Mouse (Mus musculus) lung, embryonic 15.5 days (tissue): ENCODE results near the gene BC049715. TPM values are rescaled to one million over a fixed set of nuclear protein-coding genes. Genes with fewer than 3 reads are reported as not detected.
A peak's percentile ranks its signal among the peaks of the same experiment; 100 is the strongest.

ENCODE experiments used
- ATAC-seq: fragments of 200-750 bp; cut with Nextera tagmentation; 2 replicates; pipeline ENCODE4 v1.8.0; 2017; ENCODE audit warnings: moderate number of reproducible peaks, borderline replicate concordance; ENCODE audit not compliant: low FRiP score, low TSS enrichment; ENCODE audit errors: extremely low read depth
- H3K27ac ChIP-seq: fragments of 300-500 bp; sonication (generic); 2 replicates; pipeline ENCODE4 v1.5.1; 2015; ENCODE audit warnings: moderate library complexity, mild to moderate bottlenecking, inconsistent platforms
- H3K27me3 ChIP-seq: fragments of 300-500 bp; sonication (generic); 2 replicates; pipeline ENCODE4 v1.6.1; 2015; ENCODE audit warnings: inconsistent platforms
- H3K36me3 ChIP-seq: fragments of 300-500 bp; sonication (generic); 2 replicates; pipeline ENCODE4 v1.6.1; 2015; ENCODE audit warnings: inconsistent platforms
- H3K4me1 ChIP-seq: fragments of 300-500 bp; sonication (generic); 2 replicates; pipeline ENCODE4 v1.6.1; 2015; ENCODE audit warnings: inconsistent platforms
- H3K4me2 ChIP-seq: fragments of 300-500 bp; sonication (generic); 2 replicates; pipeline ENCODE4 v1.6.1; 2015; ENCODE audit warnings: inconsistent platforms, mild to moderate bottlenecking, moderate library complexity
- H3K4me3 ChIP-seq: fragments of 300-500 bp; sonication (generic); 2 replicates; pipeline ENCODE4 v1.5.1; 2015; ENCODE audit warnings: mild to moderate bottlenecking, inconsistent platforms
- H3K9ac ChIP-seq: fragments of 300-500 bp; sonication (generic); 2 replicates; pipeline ENCODE4 v1.6.1; 2015; ENCODE audit warnings: inconsistent platforms
- H3K9me3 ChIP-seq: fragments of 300-500 bp; sonication (generic); 2 replicates; pipeline ENCODE4 v1.6.1; 2016; ENCODE audit warnings: inconsistent platforms
- WGBS: fragments of 180-500 bp; shearing (Covaris S2); methylation state at CpG from one replicate; pipeline ENCODE4 v1.1.7; 2015; 5-methylcytosine and 5-hydroxymethylcytosine counted together
- polyA plus RNA-seq: library from polyadenylated mRNA; unstranded; fragments of >200 nt; fragmentation: Nextera tagmentation; extraction: Ambion mirVana; gene quantifications from 2 replicates; pipeline ENCODE4 v1.2.1, GENCODE M21; 2015

BC049715 gene
- polyA plus RNA-seq, 1 experiment from 2014 or later, result 2.1 TPM

DNA sequence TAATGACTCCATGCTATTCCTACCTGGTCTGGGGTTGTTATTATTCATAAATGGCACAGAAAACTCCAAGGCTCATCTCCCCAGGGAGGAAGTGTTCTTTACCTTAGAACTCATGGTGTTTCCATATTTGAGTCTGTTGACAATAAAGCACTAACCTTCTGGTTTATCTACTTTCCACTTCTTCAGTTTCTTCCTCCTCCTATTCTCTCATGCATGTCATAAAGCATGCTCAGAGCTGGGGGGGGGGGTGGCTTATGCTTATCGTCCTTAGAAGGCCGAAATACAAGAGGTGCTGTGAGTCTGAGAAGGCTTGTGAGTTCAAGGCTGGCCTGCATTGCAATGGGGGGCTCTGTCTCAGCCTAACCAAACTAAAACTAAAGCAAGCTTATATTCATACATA lies 27.8 kb downstream of the BC049715 start:
- no peak overlapping the region for H3K4me3 ChIP-seq
- no peaks in the 10 kb centered on the region for H3K27me3 ChIP-seq
- no peak for ATAC-seq
- H3K27ac ChIP-seq, result peak overlapping the region; percentile 88; the same call in 1 of the 2 replicates
- H3K9me3 ChIP-seq, result no peaks in the 10 kb centered on the region
- no peaks in the 10 kb centered on the region for H3K36me3 ChIP-seq
- no peak overlapping the region for H3K9ac ChIP-seq
- H3K4me1 ChIP-seq, result peaks cover 40% of the 10 kb centered on the region
- H3K4me2 ChIP-seq, result no peak overlapping the region
- WGBS, result 76% methylated on average over 2 of the region's 2 CpGs

DNA sequence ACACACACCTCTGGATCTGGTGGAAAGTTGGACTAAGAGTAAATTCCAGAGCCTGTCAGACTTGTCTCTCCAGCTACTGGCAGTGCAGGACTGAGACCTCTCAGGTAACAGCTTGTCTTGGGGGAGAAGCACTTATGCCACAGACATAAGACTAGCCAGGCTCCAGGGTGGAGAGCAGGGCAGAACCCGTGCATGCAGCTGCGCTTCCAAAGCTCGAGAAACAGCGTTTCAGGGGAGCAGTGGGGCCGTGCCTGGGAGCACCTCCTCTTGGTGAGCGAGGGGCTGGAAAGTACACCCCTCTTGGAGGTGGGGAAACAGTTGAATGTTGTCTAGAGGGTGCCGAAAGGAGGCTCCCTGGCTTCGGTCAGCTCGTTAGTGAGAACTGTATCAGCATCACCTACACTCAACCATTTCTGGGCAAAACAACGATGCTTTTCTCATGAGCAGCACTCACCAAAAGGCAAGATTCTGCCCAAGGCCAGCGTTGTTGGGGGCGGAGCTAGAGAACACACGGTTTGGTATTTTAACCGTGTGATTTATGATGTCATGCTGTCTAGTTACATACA lies 28.7 kb downstream of the BC049715 start:
- peak overlapping the region; percentile 11; the same call in 1 of the 2 replicates for H3K9ac ChIP-seq
- H3K4me2 ChIP-seq, result peak overlapping the region; percentile 52
- ATAC-seq, result peak; percentile 53; the same call in 1 of the 2 replicates
- no peaks in the 10 kb centered on the region for H3K9me3 ChIP-seq
- peak overlapping the region; percentile 23 for H3K4me3 ChIP-seq
- no peaks in the 10 kb centered on the region for H3K36me3 ChIP-seq
- H3K27ac ChIP-seq, result peak overlapping the region; percentile 88
- H3K27me3 ChIP-seq, result no peaks in the 10 kb centered on the region
- H3K4me1 ChIP-seq, result peaks cover 44% of the 10 kb centered on the region
- 13% methylated on average over 14 of the region's 14 CpGs for WGBS

DNA sequence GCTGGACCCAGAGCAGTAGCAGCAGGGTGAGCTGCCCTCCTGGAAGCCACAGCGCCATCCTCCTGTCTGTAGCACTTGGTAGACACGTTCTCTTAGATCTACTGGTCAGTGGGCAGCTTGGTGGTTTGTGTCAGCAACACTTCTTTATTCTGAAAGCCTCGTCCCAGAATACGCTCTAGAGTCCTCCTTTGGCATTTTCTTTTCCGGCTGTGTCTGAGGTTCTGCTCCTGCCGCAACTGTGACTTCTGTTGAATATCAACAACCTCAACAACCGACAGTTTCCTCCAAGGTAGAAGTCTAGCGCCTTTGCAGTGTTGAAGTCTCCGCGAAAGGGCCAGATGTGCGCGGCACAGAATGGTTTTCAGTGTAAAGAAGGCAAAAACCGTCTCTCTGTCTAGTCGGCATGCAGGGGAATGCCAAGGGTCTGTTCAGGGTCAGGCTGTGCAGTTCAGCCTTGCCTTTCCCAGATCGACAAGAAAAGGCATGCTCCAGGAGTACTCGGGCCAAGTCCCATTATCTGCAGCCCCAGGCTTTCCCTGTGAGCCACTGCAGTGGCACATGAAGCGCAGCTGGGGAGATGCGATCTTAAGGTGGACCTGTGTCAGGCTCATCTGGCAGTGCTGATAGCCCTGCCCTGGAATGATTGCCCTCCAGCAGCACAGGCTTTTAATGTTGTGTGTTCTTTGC lies 29.9 kb downstream of the BC049715 start, which contains the start of gene Art4:
Gene Art4 (minus strand): TSS at position 548 of the 687 bp plus-strand sequence.
- Histone ChIP-seq H3K9me3 (no peaks in the 10 kb centered on the region), H3K4me3 (peak within 1 kb of the TSS; percentile 19), H3K4me2 (peak within 1 kb of the TSS; percentile 52), H3K27ac (peak within 1 kb of the TSS; percentile 94), H3K27me3 (no peaks in the 10 kb centered on the region), H3K4me1 (peaks cover 49% of the 10 kb centered on the region), H3K36me3 (no peaks in the 10 kb centered on the region), H3K9ac (no peak within 1 kb of the TSS; the same call in 1 of the 2 replicates)
- 17% methylated on average over 18 of the region's 18 CpGs for WGBS
- peak; percentile 67 for ATAC-seq

DNA sequence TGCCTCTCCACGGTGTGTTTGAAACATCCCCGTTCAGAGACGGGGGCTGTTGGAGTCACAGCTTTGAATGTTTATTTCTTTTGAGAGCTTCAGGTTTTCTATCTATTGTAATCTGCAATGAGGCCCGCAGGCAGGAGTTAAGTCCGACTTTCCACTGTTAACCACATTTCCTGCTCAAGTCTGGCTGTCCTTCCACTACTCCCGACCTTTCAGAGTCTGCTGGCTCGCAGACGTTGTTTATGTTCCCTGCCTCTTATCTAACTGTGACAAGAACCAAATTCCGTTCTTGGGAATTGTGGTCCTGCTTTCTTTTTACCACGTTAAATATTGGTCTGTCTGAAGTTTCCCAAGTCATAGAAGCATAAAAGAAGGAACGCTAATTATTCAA lies 30.4 kb downstream of the BC049715 start:
- Histone ChIP-seq H3K4me1 (peaks cover 46% of the 10 kb centered on the region), H3K36me3 (no peaks in the 10 kb centered on the region), H3K9me3 (no peaks in the 10 kb centered on the region), H3K27ac (peak overlapping the region; percentile 94), H3K27me3 (no peaks in the 10 kb centered on the region), H3K4me2 (peak overlapping the region; percentile 52), H3K4me3 (peak overlapping the region; percentile 19; the same call in 1 of the 2 replicates), H3K9ac (no peak overlapping the region; the same call in 1 of the 2 replicates)
- ATAC-seq, result peak; percentile 58; the same call in 1 of the 2 replicates
- WGBS, result 6% methylated on average over 11 of the region's 11 CpGs

DNA sequence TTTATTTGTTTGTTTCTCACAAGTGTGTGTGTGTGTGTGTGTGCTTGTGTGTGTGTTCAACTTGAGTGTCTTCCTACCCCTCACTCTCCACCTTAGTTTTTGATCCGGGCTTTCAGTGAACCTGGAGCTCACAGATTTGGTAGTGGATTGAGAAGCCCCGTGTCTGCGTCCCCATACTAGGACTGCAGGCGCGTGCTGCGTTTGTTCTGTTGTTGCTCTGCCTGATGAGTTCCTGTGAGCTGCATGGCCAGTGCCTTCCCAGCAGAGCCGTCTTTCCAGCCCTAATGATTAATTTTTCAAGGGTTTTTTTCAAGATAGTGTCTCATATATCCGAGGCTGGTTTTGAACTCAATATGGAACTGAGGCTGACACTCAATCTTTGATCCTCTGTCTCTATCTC lies 31.0 kb downstream of the BC049715 start:
- Histone ChIP-seq H3K4me2 (peak overlapping the region; percentile 52; the same call in 1 of the 2 replicates), H3K9ac (no peak overlapping the region), H3K9me3 (no peaks in the 10 kb centered on the region), H3K27me3 (no peaks in the 10 kb centered on the region), H3K27ac (peak overlapping the region; percentile 94), H3K4me3 (no peak overlapping the region), H3K36me3 (no peaks in the 10 kb centered on the region), H3K4me1 (peaks cover 45% of the 10 kb centered on the region)
- 19% methylated on average over 8 of the region's 8 CpGs for WGBS
- no peak for ATAC-seq

DNA sequence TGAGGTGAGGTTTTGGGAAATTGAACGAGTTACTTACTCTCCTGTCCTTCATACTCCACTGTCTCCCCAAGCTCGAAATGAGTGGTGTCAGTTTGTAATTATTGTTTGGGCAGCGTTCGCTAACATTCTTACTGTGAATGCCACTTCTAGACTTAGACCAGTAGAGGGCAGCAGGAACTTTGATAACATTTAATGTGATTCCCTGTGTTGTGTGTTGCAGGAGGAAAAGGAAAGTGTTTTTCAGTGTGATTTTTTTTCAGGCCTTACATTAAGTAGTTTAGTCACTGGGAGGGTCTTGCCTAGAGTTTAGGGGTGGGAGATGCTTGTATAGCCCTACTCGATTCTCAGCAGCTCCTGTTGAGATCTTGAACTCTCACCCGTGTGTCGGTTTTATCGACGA lies 33.6 kb downstream of the BC049715 start:
- WGBS, result 19% methylated on average over 9 of the region's 9 CpGs
- ATAC-seq, result no peak
- Histone ChIP-seq H3K9me3 (no peaks in the 10 kb centered on the region), H3K36me3 (no peaks in the 10 kb centered on the region), H3K9ac (no peak overlapping the region), H3K4me3 (no peak overlapping the region), H3K4me2 (0 out of 2 replicates have a peak overlapping the region, but pooled peaks have one; percentile 7), H3K4me1 (peaks cover 44% of the 10 kb centered on the region), H3K27me3 (no peaks in the 10 kb centered on the region), H3K27ac (peak overlapping the region; percentile 65)

DNA sequence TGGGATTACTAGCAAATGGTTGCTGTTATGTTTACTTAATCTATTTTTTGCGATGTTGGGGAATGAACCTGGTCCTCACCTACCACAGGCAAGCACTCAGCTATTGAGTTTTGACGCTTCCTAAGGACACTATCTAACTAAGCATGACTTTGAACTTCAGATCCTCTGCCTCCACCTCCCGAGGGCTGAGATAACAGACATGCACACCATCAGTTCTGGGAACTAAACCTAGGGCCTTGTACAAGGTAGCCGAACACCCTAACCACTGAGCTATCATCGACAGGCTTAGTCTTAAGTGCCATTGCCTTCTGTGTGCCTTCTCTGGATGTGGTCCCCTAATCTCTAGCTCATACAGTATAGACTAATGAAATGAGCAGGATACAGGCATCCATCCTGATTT lies 37.9 kb downstream of the BC049715 start:
- Histone ChIP-seq H3K9ac (no peak overlapping the region), H3K4me2 (no peak overlapping the region), H3K27me3 (no peaks in the 10 kb centered on the region), H3K4me3 (no peak overlapping the region), H3K9me3 (no peaks in the 10 kb centered on the region), H3K4me1 (peaks cover 20% of the 10 kb centered on the region), H3K36me3 (no peaks in the 10 kb centered on the region), H3K27ac (no peak overlapping the region)
- no peak for ATAC-seq
- 84% methylated on average over 5 of the region's 5 CpGs for WGBS

DNA sequence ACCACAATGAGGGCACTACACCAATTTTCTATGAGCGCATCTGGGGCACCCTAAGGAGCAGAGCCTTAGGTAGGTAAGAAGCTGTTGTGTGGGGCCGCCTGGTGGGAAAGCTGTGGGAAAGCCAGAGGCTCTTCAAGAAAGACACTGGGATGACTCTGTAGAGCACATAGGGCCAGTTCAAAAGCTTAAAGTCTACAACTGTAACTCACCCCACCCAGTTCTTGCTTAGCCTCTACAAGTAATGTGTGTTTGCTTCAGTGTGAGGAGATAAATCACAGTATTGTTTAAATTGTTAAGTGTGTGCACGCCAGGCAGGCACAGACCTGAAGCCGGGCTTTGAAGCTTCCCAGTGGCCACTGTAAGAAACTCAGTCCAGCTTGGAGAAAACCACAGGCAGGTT lies 38.7 kb downstream of the BC049715 start:
- Histone ChIP-seq H3K36me3 (no peaks in the 10 kb centered on the region), H3K27me3 (no peaks in the 10 kb centered on the region), H3K9me3 (no peaks in the 10 kb centered on the region), H3K27ac (peak overlapping the region; percentile 43), H3K4me3 (no peak overlapping the region), H3K4me1 (peaks cover 18% of the 10 kb centered on the region), H3K4me2 (no peak overlapping the region), H3K9ac (no peak overlapping the region)
- 57% methylated on average over 4 of the region's 4 CpGs for WGBS
- no peak for ATAC-seq

DNA sequence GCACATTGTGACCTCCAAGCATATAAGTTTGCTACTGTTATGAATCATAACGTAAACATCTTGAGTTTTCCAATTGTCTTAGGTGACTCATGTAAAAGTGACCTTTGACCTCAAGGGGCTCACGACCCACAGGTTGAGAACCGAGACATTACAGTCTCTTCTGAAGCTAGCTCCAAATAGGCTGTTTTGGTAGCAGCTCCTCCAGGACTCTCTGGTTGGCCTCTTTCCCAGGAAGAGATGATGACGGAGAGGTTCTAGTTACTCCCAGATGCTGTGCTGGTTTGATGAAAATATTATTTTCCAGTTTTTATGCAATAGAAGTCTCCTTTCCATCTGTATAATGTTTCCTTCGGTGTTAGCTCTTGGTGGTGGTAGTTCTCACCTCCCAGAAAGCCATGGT lies 41.5 kb downstream of the BC049715 start:
- 52% methylated on average over 5 of the region's 5 CpGs for WGBS

DNA sequence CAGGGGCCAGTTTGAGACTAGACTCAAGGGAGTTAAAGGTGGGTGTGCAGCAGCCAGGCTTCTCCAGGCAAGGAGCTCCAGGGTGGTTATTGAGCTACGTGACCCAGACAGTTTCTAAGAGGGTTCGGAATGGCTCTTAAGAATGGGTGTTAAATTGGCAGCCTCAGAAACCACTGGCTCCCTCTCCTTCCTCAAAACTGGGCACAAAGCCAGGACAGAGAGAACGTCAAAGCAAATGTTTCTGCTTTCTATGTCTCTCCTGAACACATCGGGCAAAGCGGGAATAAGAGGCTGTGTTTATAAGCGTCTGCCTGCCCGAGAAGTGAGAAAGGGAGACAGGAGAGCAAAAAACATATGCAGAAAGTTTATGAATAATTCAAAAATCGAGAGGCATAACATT lies 47.2 kb downstream of the BC049715 start:
- Histone ChIP-seq H3K9ac (peak overlapping the region; percentile 43), H3K27ac (peak overlapping the region; percentile 89), H3K4me3 (peak overlapping the region; percentile 52), H3K4me1 (peaks cover 7% of the 10 kb centered on the region), H3K9me3 (no peaks in the 10 kb centered on the region), H3K4me2 (peak overlapping the region; percentile 50), H3K36me3 (0 out of 2 replicates have a peak, but pooled peaks cover 8% of the 10 kb centered on the region), H3K27me3 (no peaks in the 10 kb centered on the region)
- ATAC-seq, result peak; percentile 71; the same call in 1 of the 2 replicates
- 17% methylated on average over 8 of the region's 8 CpGs for WGBS

More for the DNA sequence above, 41.5 kb downstream of the BC049715 start:
- ATAC-seq, result no peak
- Histone ChIP-seq H3K27me3 (no peaks in the 10 kb centered on the region), H3K9ac (no peak overlapping the region), H3K4me2 (no peak overlapping the region), H3K9me3 (no peaks in the 10 kb centered on the region), H3K27ac (0 out of 2 replicates have a peak overlapping the region, but pooled peaks have one; percentile 4), H3K4me3 (no peak overlapping the region), H3K4me1 (peaks cover 13% of the 10 kb centered on the region), H3K36me3 (0 out of 2 replicates have a peak, but pooled peaks cover 8% of the 10 kb centered on the region)

DNA sequence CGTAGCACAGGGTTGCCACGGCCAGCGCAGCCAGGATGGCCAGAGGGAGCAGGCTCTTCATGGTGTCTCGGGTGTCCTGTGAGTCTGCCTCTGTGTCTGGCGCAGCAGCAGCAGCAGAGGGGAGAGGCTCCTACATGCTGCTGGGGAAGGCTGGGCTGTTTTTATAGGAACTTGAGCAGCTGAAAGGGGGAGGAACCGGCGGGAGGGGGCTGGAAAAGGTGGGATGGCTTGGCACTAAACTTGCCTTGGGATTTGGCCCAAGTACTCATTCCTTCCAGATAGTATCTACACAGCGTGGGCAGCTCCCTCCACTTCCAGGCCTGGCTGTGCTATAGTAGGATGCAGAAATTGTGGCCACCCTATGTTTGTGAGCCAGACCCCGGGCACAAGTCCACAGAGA lies 48.2 kb downstream of the BC049715 start, which contains the start of gene Mgp:
Gene Mgp (minus strand): TSS at position 154 of the 400 bp plus-strand sequence.
- Histone ChIP-seq H3K36me3 (0 out of 2 replicates have a peak, but pooled peaks cover 8% of the 10 kb centered on the region), H3K4me3 (peak within 1 kb of the TSS; percentile 52), H3K4me2 (peak within 1 kb of the TSS; percentile 50), H3K4me1 (peaks cover 7% of the 10 kb centered on the region), H3K9me3 (no peaks in the 10 kb centered on the region), H3K27me3 (no peaks in the 10 kb centered on the region), H3K9ac (peak within 1 kb of the TSS; percentile 62), H3K27ac (peak within 1 kb of the TSS; percentile 91)
- ATAC-seq, result peak; percentile 86
- 23% methylated on average over 9 of the region's 9 CpGs for WGBS

DNA sequence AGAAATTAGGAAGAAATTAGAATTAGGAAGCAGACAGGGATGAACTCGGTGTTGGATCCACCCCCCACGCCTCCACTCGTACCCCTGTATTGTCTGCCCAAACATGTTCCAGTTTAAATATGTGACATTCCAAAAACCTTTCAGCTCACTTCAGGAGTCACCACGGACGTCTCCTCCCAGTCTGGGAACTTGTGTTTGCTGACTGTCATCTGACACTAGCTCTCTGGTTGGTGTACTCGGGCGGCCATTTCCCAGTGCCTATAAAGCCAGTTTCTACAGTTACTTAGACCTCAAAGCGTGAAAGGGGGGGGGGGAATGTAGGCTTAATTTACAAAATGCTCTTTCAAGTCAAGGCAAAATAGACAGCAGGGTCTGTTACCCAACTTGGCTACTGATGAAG lies 54.3 kb downstream of the BC049715 start:
- 28% methylated on average over 8 of the region's 8 CpGs for WGBS

More for the DNA sequence above, 54.3 kb downstream of the BC049715 start:
- Histone ChIP-seq H3K4me2 (no peak overlapping the region), H3K4me1 (peaks cover 20% of the 10 kb centered on the region), H3K27me3 (no peaks in the 10 kb centered on the region), H3K36me3 (no peaks in the 10 kb centered on the region), H3K4me3 (no peak overlapping the region), H3K9me3 (no peaks in the 10 kb centered on the region), H3K27ac (0 out of 2 replicates have a peak overlapping the region, but pooled peaks have one; percentile 1), H3K9ac (no peak overlapping the region)
- ATAC-seq, result no peak
